Mouse (Mus musculus) retina, embryonic 14.5 days (tissue): ENCODE results near the gene Olfr1132.
"Not testable (repeated sequence)": the region's sequence is repeated elsewhere in the genome, so short reads cannot be mapped to it uniquely, and the experiment has no call there.

ENCODE experiments used
- DNase-seq: peaks from one replicate; pipeline ENCODE4 v3.0.0-alpha.2; 2015; ENCODE audit warnings: low spot score

Olfr1132 gene

DNA sequence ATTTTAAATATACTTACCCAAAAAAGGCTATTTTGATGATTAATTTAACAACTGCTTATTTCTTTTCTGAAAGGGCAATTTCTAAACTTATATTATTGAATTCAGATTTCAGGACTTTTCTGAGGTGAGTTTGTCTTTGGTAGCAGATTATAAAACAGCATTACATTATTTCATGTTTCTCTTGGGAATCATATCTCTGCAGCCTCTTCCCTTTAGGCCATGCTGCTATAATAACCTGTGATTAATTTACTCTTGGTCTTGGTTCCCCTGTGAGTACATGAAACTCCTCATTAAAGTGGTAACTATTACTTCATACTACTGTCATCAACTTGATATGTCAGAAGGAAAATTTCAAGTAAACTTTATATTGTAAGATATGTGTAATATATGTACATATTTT, at the start of gene Olfr1132:
TSS of gene Olfr1132 (minus strand) at position 101 of the 400 bp plus-strand sequence.
- DNase-seq = no peak

GRCm38 (mm10) chr2:87673564-87673963, 36.2 kb upstream of the Olfr1132 start, which contains the start of gene Olfr1135:
Olfr1135 (minus strand) TSS chr2:87673664.
- DNase-seq = no peak

DNA sequence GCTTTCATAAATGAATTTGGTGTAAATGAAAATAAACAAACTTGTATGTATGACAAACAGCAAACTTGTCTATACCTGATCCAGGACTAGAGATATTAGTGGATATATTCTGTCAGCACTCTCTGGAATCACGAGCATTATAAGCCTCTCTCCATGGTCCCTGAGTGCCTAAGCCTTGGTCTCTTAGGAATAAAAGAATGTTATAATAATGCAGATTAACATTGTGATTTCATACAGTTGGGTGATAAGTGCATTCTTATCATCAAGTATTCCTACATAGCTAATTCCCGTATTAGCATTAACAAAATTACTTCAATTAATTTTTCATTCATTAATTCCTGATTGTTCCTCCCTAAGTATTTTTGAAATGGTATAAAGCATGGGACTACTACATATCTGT, 21.0 kb upstream of the Olfr1132 start, which contains the start of gene Olfr1134:
TSS of gene Olfr1134 (minus strand) at position 101 of the 400 bp plus-strand sequence.
- DNase-seq = no peak

GRCm38 (mm10) chr2:87647274-87647673, 9.9 kb upstream of the Olfr1132 start, which contains the start of gene Olfr1133:
Olfr1133 (minus strand) TSS chr2:87647374.
- DNase-seq = no peak

DNA sequence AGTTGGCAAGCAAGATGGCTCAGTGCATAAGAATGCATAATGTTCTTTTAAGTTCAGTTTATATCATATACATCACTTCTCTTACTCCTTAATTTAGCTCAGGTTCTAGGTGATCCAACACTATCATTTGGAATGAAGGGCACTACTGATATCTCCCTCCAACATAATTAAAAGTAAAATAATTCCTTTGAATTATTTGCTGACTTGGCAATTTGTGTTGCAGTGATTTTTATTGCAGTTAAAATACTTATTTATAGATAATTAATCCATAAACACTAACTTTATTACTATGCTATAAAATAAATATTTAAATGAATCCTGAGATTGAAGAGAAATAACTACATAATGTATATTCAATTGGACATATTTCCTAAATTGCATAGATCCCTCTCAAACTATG, 5.1 kb upstream of the Olfr1132 start:
- DNase-seq = no peak

GRCm38 (mm10) chr2:87626804-87627203, 10.5 kb downstream of the Olfr1132 start, which contains the start of gene Olfr1131:
Olfr1131 (plus strand) TSS chr2:87627104.
- no peak for DNase-seq

DNA sequence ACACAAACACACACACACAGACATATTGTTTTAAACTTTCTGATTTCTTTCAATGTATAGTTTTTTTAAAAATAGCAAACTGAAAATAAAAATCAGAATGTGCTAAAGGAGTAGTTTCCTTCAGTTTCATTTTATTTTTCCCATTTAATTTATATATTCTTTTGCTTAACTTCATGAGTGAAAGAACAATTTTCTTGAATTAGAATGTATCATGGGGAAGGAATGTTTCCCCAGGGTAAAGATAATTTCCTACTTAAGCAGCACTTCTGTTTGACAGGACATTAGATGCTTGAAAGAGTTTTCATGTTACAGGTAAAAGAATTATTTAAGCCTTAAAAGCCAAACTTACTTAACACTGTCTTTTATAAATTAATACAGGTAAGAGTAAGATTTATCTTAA, 31.4 kb downstream of the Olfr1132 start, which contains the start of gene Olfr1130:
TSS of gene Olfr1130 (plus strand) at position 301 of the 400 bp plus-strand sequence.
- not testable (repeated sequence) for DNase-seq
